Mouse (Mus musculus): Measurements from ENCODE around the gene Ikzf2.

The Ikzf2 gene

GRCm38 (mm10) chr1:69687076-69687991, at the start of gene Ikzf2:
TSS of gene Ikzf2 (minus strand) at chr1:69687245.
- peak; percentile 89 for DNase-seq (ENCODE audit: low read depth)

- DNase-seq (ENCODE audit: low read depth), result peak; percentile 28
Observed at GRCm38 (mm10) chr1:69729729-69730128, 42.7 kb upstream of the Ikzf2 start.

GRCm38 (mm10) chr1:69729031-69729679, 42.1 kb upstream of the Ikzf2 start:
- DNase-seq (ENCODE audit: low read depth), result no peak

- no peak for DNase-seq (ENCODE audit: low read depth)
Observed at GRCm38 (mm10) chr1:69727968-69728367, 40.9 kb upstream of the Ikzf2 start.

- no peak for DNase-seq (ENCODE audit: low read depth)
Observed at GRCm38 (mm10) chr1:69717107-69717506, 30.1 kb upstream of the Ikzf2 start.

GRCm38 (mm10) chr1:69708571-69708970, 21.5 kb upstream of the Ikzf2 start:
- no peak for DNase-seq (ENCODE audit: low read depth)

GRCm38 (mm10) chr1:69703506-69704156, 16.6 kb upstream of the Ikzf2 start:
- peak; percentile 65 for DNase-seq (ENCODE audit: low read depth)

- peak; percentile 88 for DNase-seq (ENCODE audit: low read depth)
Observed at GRCm38 (mm10) chr1:69691946-69692345, 4.9 kb upstream of the Ikzf2 start.

GRCm38 (mm10) chr1:69688961-69689360, 1.9 kb upstream of the Ikzf2 start:
- peak; percentile 93 for DNase-seq (ENCODE audit: low read depth)

GRCm38 (mm10) chr1:69688118-69688517, 1.1 kb upstream of the Ikzf2 start:
- DNase-seq (ENCODE audit: low read depth), result no peak

GRCm38 (mm10) chr1:69686741-69687075, 337 bp downstream of the Ikzf2 start:
- peak; percentile 89 for DNase-seq (ENCODE audit: low read depth)

GRCm38 (mm10) chr1:69685890-69686490, 1.1 kb downstream of the Ikzf2 start:
- peak; percentile 74 for DNase-seq (ENCODE audit: low read depth)

GRCm38 (mm10) chr1:69685049-69685889, 1.8 kb downstream of the Ikzf2 start:
- peak; percentile 76 for DNase-seq (ENCODE audit: low read depth)

GRCm38 (mm10) chr1:69684280-69685040, 2.6 kb downstream of the Ikzf2 start:
- DNase-seq (ENCODE audit: low read depth), result peak; percentile 82

GRCm38 (mm10) chr1:69683851-69684250, 3.2 kb downstream of the Ikzf2 start:
- peak; percentile 74 for DNase-seq (ENCODE audit: low read depth)

GRCm38 (mm10) chr1:69683058-69683457, 4.0 kb downstream of the Ikzf2 start:
- DNase-seq (ENCODE audit: low read depth), result peak; percentile 93

GRCm38 (mm10) chr1:69682261-69682660, 4.8 kb downstream of the Ikzf2 start:
- DNase-seq (ENCODE audit: low read depth), result peak; percentile 83

- DNase-seq (ENCODE audit: low read depth), result peak; percentile 89
Observed at GRCm38 (mm10) chr1:69681003-69681402, 6.0 kb downstream of the Ikzf2 start.

GRCm38 (mm10) chr1:69680501-69680900, 6.5 kb downstream of the Ikzf2 start:
- peak; percentile 89 for DNase-seq (ENCODE audit: low read depth)

GRCm38 (mm10) chr1:69669897-69670404, 17.1 kb downstream of the Ikzf2 start:
- DNase-seq (ENCODE audit: low read depth), result peak; percentile 80
